Mouse (Mus musculus): ENCODE measurements around the gene Kif14. TPM values are rescaled to one million over a fixed set of nuclear protein-coding genes. Genes with fewer than 3 reads are reported as not detected.

Kif14 gene
- polyA plus RNA-seq, 1 experiment, result 0.50 TPM

DNA sequence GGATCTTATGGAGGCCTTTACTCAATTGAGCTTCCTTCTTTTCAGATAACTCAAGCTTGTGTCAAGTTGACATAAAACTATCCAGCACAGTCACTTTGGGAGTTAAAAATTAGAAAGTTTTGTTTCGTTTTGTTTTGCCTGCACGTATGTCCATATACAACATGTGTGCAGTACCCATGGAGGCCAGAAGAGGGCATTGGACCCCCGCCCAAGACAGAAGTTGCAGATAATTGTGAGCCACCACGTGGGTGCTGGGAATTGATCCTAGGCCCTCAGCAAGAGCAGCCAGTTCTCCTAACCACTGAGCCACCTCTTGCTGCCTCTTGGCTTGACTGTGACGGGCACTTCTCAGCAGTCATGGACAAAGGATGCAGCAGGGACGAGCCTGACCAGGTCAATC lies 70.8 kb downstream of the Kif14 start:
- Histone ChIP-seq H3K4me1 (ENCODE audit: control insufficient read depth, insufficient read depth, insufficient read length) (no peaks in the 10 kb centered on the region), H3K36me3 (ENCODE audit: control insufficient read depth, insufficient read depth, low read length) (no peaks in the 10 kb centered on the region), H3K27ac (ENCODE audit: insufficient read depth, low read length) (no peak overlapping the region), H3K4me3 (ENCODE audit: extremely low read depth, insufficient read depth, insufficient read length) (no peak overlapping the region), H3K27me3 (ENCODE audit: control insufficient read depth, insufficient read depth, low read length) (no peaks in the 10 kb centered on the region)
- TF ChIP-seq POLR2A (IDR thresholded peaks at IDR 0.05; ENCODE audit: low read depth, low read length) (no peak), CTCF (IDR thresholded peaks at IDR 0.05; ENCODE audit: extremely low read depth, insufficient read depth, insufficient read length, insufficient replicate concordance) (no peak)
- no peak for DNase-seq (ENCODE audit: low read depth in 1 of 2, low spot score in 2 of 2)
- whole genome bisulfite sequencing, result 88% methylated on average over 6 of the region's 6 CpGs

DNA sequence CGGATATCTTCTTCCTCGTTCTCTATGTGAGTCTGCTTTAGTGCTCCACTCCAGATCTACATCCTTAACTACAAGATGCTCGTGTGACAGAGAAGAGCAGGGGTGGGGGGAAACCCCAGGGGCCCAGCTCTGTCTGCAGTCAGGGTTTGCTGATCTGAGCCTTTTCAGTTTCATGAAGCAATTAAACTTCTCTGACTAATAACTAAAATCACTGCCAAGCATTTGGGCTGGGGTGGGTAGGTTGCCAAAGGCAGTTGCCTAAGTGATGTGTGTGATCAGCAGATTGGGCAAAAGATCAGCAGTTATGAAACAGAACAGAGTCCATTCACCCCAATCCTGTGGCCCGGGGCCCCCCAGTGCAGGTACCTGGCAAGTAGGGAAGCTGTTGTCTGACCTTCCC lies 72.1 kb downstream of the Kif14 start:
- no peak for TF ChIP-seq POLR2A (IDR thresholded peaks at IDR 0.05; ENCODE audit: low read depth, low read length)
- no peak for TF ChIP-seq CTCF (IDR thresholded peaks at IDR 0.05; ENCODE audit: extremely low read depth, insufficient read depth, insufficient read length, insufficient replicate concordance)
- H3K36me3 ChIP-seq (ENCODE audit: control insufficient read depth, insufficient read depth, low read length), result no peaks in the 10 kb centered on the region
- H3K27ac ChIP-seq (ENCODE audit: insufficient read depth, low read length), result no peak overlapping the region
- H3K4me3 ChIP-seq (ENCODE audit: extremely low read depth, insufficient read depth, insufficient read length), result no peak overlapping the region
- no peak for DNase-seq (ENCODE audit: low read depth in 1 of 2, low spot score in 2 of 2)
- no peaks in the 10 kb centered on the region for H3K4me1 ChIP-seq (ENCODE audit: control insufficient read depth, insufficient read depth, insufficient read length)
- no peaks in the 10 kb centered on the region for H3K27me3 ChIP-seq (ENCODE audit: control insufficient read depth, insufficient read depth, low read length)
- 77% methylated on average over 4 of the region's 4 CpGs for WGBS

- Histone ChIP-seq H3K36me3 (ENCODE audit: control insufficient read depth, insufficient read depth, low read length) (no peaks in the 10 kb centered on the region), H3K27ac (ENCODE audit: insufficient read depth, low read length) (no peak overlapping the region), H3K27me3 (ENCODE audit: control insufficient read depth, insufficient read depth, low read length) (no peaks in the 10 kb centered on the region), H3K4me3 (ENCODE audit: extremely low read depth, insufficient read depth, insufficient read length) (no peak overlapping the region), H3K4me1 (ENCODE audit: control insufficient read depth, insufficient read depth, insufficient read length) (no peaks in the 10 kb centered on the region)
- DNase-seq (ENCODE audit: low read depth in 1 of 2, low spot score in 2 of 2), result no peak
- TF ChIP-seq CTCF (IDR thresholded peaks at IDR 0.05; ENCODE audit: extremely low read depth, insufficient read depth, insufficient read length, insufficient replicate concordance) (no peak), POLR2A (IDR thresholded peaks at IDR 0.05; ENCODE audit: low read depth, low read length) (no peak)
- 66% methylated on average over 9 of the region's 9 CpGs for WGBS
Measured at GRCm38 (mm10) chr1:136540407-136540895, 74.3 kb downstream of the Kif14 start.

- Histone ChIP-seq H3K27me3 (ENCODE audit: control insufficient read depth, insufficient read depth, low read length) (no peaks in the 10 kb centered on the region), H3K4me1 (ENCODE audit: control insufficient read depth, insufficient read depth, insufficient read length) (no peaks in the 10 kb centered on the region), H3K36me3 (ENCODE audit: control insufficient read depth, insufficient read depth, low read length) (no peaks in the 10 kb centered on the region), H3K27ac (ENCODE audit: insufficient read depth, low read length) (no peak overlapping the region), H3K4me3 (ENCODE audit: extremely low read depth, insufficient read depth, insufficient read length) (no peak overlapping the region)
- DNase-seq (ENCODE audit: low read depth in 1 of 2, low spot score in 2 of 2), result no peak
- WGBS, result 84% methylated on average over 12 of the region's 12 CpGs
- no peak for TF ChIP-seq CTCF (IDR thresholded peaks at IDR 0.05; ENCODE audit: extremely low read depth, insufficient read depth, insufficient read length, insufficient replicate concordance)
- TF ChIP-seq POLR2A (IDR thresholded peaks at IDR 0.05; ENCODE audit: low read depth, low read length), result no peak
Measured at GRCm38 (mm10) chr1:136541618-136542376, 75.7 kb downstream of the Kif14 start.

- no peak for DNase-seq (ENCODE audit: low read depth in 1 of 2, low spot score in 2 of 2)
- no peak overlapping the region for H3K27ac ChIP-seq (ENCODE audit: insufficient read depth, low read length)
- no peaks in the 10 kb centered on the region for H3K27me3 ChIP-seq (ENCODE audit: control insufficient read depth, insufficient read depth, low read length)
- WGBS, result 82% methylated on average over 7 of the region's 7 CpGs
- H3K36me3 ChIP-seq (ENCODE audit: control insufficient read depth, insufficient read depth, low read length), result no peaks in the 10 kb centered on the region
- H3K4me1 ChIP-seq (ENCODE audit: control insufficient read depth, insufficient read depth, insufficient read length), result no peaks in the 10 kb centered on the region
- H3K4me3 ChIP-seq (ENCODE audit: extremely low read depth, insufficient read depth, insufficient read length), result no peak overlapping the region
- TF ChIP-seq POLR2A (IDR thresholded peaks at IDR 0.05; ENCODE audit: low read depth, low read length) (no peak), CTCF (IDR thresholded peaks at IDR 0.05; ENCODE audit: extremely low read depth, insufficient read depth, insufficient read length, insufficient replicate concordance) (no peak)
Measured at GRCm38 (mm10) chr1:136543920-136544319, 77.8 kb downstream of the Kif14 start.

- TF ChIP-seq CTCF (IDR thresholded peaks at IDR 0.05; ENCODE audit: extremely low read depth, insufficient read depth, insufficient read length, insufficient replicate concordance) (no peak), POLR2A (IDR thresholded peaks at IDR 0.05; ENCODE audit: low read depth, low read length) (no peak)
- DNase-seq (ENCODE audit: low read depth in 1 of 2, low spot score in 2 of 2), result no peak
- WGBS, result 92% methylated on average over 2 of the region's 2 CpGs
- no peak overlapping the region for H3K27ac ChIP-seq (ENCODE audit: insufficient read depth, low read length)
- no peak overlapping the region for H3K4me3 ChIP-seq (ENCODE audit: extremely low read depth, insufficient read depth, insufficient read length)
- H3K27me3 ChIP-seq (ENCODE audit: control insufficient read depth, insufficient read depth, low read length), result no peaks in the 10 kb centered on the region
- no peaks in the 10 kb centered on the region for H3K36me3 ChIP-seq (ENCODE audit: control insufficient read depth, insufficient read depth, low read length)
- no peaks in the 10 kb centered on the region for H3K4me1 ChIP-seq (ENCODE audit: control insufficient read depth, insufficient read depth, insufficient read length)
Measured at GRCm38 (mm10) chr1:136547068-136547467, 80.9 kb downstream of the Kif14 start.

- Histone ChIP-seq H3K36me3 (ENCODE audit: control insufficient read depth, insufficient read depth, low read length) (no peaks in the 10 kb centered on the region), H3K27me3 (ENCODE audit: control insufficient read depth, insufficient read depth, low read length) (no peaks in the 10 kb centered on the region), H3K4me1 (ENCODE audit: control insufficient read depth, insufficient read depth, insufficient read length) (no peaks in the 10 kb centered on the region), H3K27ac (ENCODE audit: insufficient read depth, low read length) (no peak overlapping the region), H3K4me3 (ENCODE audit: extremely low read depth, insufficient read depth, insufficient read length) (no peak overlapping the region)
- no peak for DNase-seq (ENCODE audit: low read depth in 1 of 2, low spot score in 2 of 2)
- 93% methylated on average over 6 of the region's 6 CpGs for WGBS
- TF ChIP-seq POLR2A (IDR thresholded peaks at IDR 0.05; ENCODE audit: low read depth, low read length) (no peak), CTCF (IDR thresholded peaks at IDR 0.05; ENCODE audit: extremely low read depth, insufficient read depth, insufficient read length, insufficient replicate concordance) (no peak)
Measured at GRCm38 (mm10) chr1:136550285-136550684, 84.1 kb downstream of the Kif14 start.

All from spleen, adult 2 months (tissue).